Mouse (Mus musculus): ENCODE results near the gene Ykt6. TPM values are rescaled to one million over a fixed set of nuclear protein-coding genes. Genes with fewer than 3 reads are reported as not detected.

The Ykt6 gene
- polyA plus RNA-seq, 1 experiment from 2014 or later, result 108 TPM

- H3K4me3 ChIP-seq (ENCODE audit: low read depth, low read length), result no peak overlapping the region
- 0% methylated on average over 2 of the region's 3 CpGs for WGBS
- H3K36me3 ChIP-seq (ENCODE audit: control insufficient read depth, insufficient read depth, low read length), result no peaks in the 10 kb centered on the region; the same call in 1 of the 2 replicates
- H3K4me2 ChIP-seq (ENCODE audit: low read length), result no peak overlapping the region
- H3K27ac ChIP-seq (ENCODE audit: low read length), result no peak overlapping the region
- ATAC-seq, result no peak
- no peak overlapping the region for H3K9ac ChIP-seq (ENCODE audit: low read depth, low read length)
- H3K27me3 ChIP-seq (ENCODE audit: control insufficient read depth, insufficient read depth, low read depth, low read length), result no peaks in the 10 kb centered on the region
- no peaks in the 10 kb centered on the region for H3K4me1 ChIP-seq (ENCODE audit: control insufficient read depth, insufficient read depth, low read length)
- H3K9me3 ChIP-seq (replicated peaks; ENCODE audit: control insufficient read depth, low read length, poor library complexity, severe bottlenecking), result no peaks in the 10 kb centered on the region
These were observed 60.9 kb downstream of the Ykt6 start for GRCm38 (mm10) chr11:6016368-6016767.

GRCm38 (mm10) chr11:6016797-6017395, 61.4 kb downstream of the Ykt6 start:
- ATAC-seq, result no peak
- H3K4me1 ChIP-seq (ENCODE audit: control insufficient read depth, insufficient read depth, low read length), result no peaks in the 10 kb centered on the region
- no peaks in the 10 kb centered on the region for H3K27me3 ChIP-seq (ENCODE audit: control insufficient read depth, insufficient read depth, low read depth, low read length)
- H3K4me2 ChIP-seq (ENCODE audit: low read length), result no peak overlapping the region
- WGBS, result 70% methylated on average over 9 of the region's 9 CpGs
- no peak overlapping the region for H3K9ac ChIP-seq (ENCODE audit: low read depth, low read length)
- no peaks in the 10 kb centered on the region for H3K9me3 ChIP-seq (replicated peaks; ENCODE audit: control insufficient read depth, low read length, poor library complexity, severe bottlenecking)
- H3K4me3 ChIP-seq (ENCODE audit: low read depth, low read length), result no peak overlapping the region
- H3K36me3 ChIP-seq (ENCODE audit: control insufficient read depth, insufficient read depth, low read length), result no peaks in the 10 kb centered on the region; the same call in 1 of the 2 replicates
- H3K27ac ChIP-seq (ENCODE audit: low read length), result no peak overlapping the region

Other genes with a start within 250 kb of the Ykt6 start
- gene Mrps24, start 240.0 kb upstream of the Ykt6 start, polyA plus RNA-seq (2015; fragmentation: Nextera tagmentation; extraction: Ambion mirVana), result 171 and 181 TPM in 2 replicates
- 33.6 and 34.4 TPM in 2 replicates for gene Urgcp, start 193.3 kb upstream of the Ykt6 start, polyA plus RNA-seq (2015; fragmentation: Nextera tagmentation; extraction: Ambion mirVana)
- gene Dbnl, start 167.2 kb upstream of the Ykt6 start, polyA plus RNA-seq (2015; fragmentation: Nextera tagmentation; extraction: Ambion mirVana), result 152 and 156 TPM in 2 replicates
- 2.4 and 3.1 TPM in 2 replicates for gene Pgam2, start 152.0 kb upstream of the Ykt6 start, polyA plus RNA-seq (2015; fragmentation: Nextera tagmentation; extraction: Ambion mirVana)
- gene Polm, start 117.7 kb upstream of the Ykt6 start, polyA plus RNA-seq (2015; fragmentation: Nextera tagmentation; extraction: Ambion mirVana), result 8.1 and 8.2 TPM in 2 replicates
- 15.6 and 16.4 TPM in 2 replicates for gene Aebp1, start 93.7 kb upstream of the Ykt6 start, polyA plus RNA-seq (2015; fragmentation: Nextera tagmentation; extraction: Ambion mirVana)
- 54.0 and 57.4 TPM in 2 replicates for gene Pold2, start 77.4 kb upstream of the Ykt6 start, polyA plus RNA-seq (2015; fragmentation: Nextera tagmentation; extraction: Ambion mirVana)
- gene Myl7, start 56.9 kb upstream of the Ykt6 start, polyA plus RNA-seq (2015; fragmentation: Nextera tagmentation; extraction: Ambion mirVana), result not detected in 2 replicates
- gene Gck, start 5.6 kb upstream of the Ykt6 start, polyA plus RNA-seq (2015; fragmentation: Nextera tagmentation; extraction: Ambion mirVana), result 10.5 and 11.8 TPM in 2 replicates
- gene Camk2b, start 110.7 kb downstream of the Ykt6 start, polyA plus RNA-seq (2015; fragmentation: Nextera tagmentation; extraction: Ambion mirVana), result 150 and 163 TPM in 2 replicates
- 0.51 and 0.63 TPM in 2 replicates for gene A730071L15Rik, start 244.3 kb downstream of the Ykt6 start, polyA plus RNA-seq (2015; fragmentation: Nextera tagmentation; extraction: Ambion mirVana)
- 80.2 TPM in 2 replicates for gene Nudcd3, start 244.7 kb downstream of the Ykt6 start, polyA plus RNA-seq (2015; fragmentation: Nextera tagmentation; extraction: Ambion mirVana)

Data from midbrain, embryonic 16.5 days (tissue).